Mouse (Mus musculus) common myeloid progenitor, adult 5-6 weeks (primary cell): ENCODE data around the gene Rprd1b. TPM values are rescaled to one million over a fixed set of nuclear protein-coding genes. Genes with fewer than 3 reads are reported as not detected.
A peak's percentile ranks its signal among the peaks of the same experiment; 100 is the strongest.

Experiments used
- ATAC-seq: replicated peaks from 2 replicates; pipeline ENCODE4 v1.8.0; 2016; ENCODE audit warnings: low read depth, mild to moderate bottlenecking, moderate TSS enrichment, inconsistent platforms; ENCODE audit not compliant: poor library complexity, severe bottlenecking
- total RNA-seq: library from RNA; stranded (forward); fragments of 200-1000, 187-1606 nt; gene quantifications from 2 replicates; pipeline ENCODE4 v1.2.3, GENCODE M21; 2017

Rprd1b gene
- total RNA-seq, 1 experiment from 2014 or later = 35.6 TPM

DNA sequence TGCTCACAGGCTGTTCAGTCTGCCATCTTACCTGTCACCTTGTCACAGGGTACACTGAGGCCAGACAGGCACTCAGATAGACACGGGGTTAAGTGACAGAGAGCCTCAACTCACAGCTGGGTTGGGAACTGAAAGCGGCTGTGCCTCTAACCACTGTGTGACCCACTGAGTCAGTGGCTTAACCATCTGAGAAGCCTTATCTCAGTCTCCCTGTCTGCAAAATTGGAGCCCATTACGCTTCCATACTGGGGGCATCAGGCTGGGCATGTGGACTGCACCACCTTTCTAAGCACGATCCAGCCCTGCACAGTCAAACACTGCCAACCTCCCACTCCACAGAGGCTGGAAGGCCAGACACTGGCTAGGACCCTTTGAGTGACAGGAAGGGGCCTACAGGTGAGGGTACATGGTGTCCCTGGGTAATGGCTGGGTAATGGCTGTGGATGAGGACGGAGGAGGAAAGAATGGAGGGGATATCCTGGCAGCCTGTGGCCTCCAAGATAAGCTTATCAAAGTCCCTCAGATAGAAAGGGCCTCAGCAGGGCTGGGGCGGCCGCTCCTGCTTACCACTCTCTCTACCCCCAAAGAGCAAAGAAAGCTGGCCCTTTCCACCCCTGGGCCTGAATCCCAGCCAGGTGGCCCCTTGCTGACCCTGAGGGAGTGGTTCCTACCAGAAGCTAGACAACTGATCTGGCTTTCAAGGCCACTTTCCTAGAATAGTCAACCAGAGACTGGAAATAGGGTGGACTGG is 113.6 kb downstream of the Rprd1b start:
- ATAC-seq = peak; percentile 74

DNA sequence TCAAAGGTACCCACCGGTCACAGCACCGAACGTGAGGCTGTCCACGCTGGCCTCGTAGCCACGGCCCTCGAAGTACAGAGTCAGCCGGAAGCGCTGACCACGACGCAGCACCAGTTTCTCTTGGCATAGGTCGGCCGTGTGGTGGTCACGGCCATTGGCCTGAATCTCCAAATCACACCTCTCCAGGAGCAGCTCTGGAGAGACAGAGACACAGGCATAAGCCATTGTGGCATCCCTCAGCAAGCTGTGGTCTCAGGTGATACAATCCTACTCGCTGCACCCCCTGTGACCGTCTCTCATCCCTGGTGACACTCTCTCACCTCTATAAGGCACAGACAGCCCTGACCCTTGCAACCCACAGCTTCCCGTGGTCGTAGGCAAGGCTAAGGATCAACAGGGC is 114.7 kb downstream of the Rprd1b start:
- ATAC-seq = no peak

DNA sequence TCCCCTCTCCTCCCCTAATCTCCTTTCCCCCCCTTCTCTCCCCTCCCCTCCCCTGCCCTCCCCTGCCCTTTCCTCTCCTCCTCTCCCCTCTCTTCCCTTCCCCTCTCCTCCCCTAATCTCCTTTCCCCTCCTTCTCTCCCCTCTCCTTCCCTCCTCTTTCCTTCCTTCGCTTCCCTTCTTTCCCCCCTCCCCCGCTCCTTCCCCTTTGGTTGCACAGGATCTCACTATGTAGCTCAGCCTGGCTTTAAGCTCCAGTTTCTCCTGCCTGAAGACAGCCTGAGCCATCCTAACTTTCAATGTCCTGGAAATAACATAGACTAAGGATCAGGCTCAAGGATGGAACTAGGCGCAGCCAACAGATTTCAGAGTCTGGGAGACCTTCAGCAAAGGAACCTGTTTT is 115.5 kb downstream of the Rprd1b start:
- no peak for ATAC-seq

DNA sequence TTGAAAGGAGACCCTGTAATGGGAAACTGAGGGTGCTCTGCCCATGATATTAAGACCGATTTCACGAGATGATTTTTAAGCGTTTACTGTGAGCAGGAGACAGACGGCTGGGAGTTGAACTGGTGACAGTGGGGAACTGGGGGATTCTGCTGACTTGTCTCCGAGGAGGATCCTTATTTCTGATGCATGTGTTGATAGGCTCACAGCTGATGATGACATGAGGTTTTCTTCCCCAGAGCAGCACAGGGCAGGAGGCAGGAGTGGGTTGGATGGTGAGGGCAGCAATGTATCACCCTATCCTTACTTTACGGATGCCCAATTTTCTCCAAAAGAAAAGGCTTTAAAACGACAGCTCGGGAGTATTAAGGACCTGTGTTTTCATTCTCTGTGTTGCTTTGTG is 116.0 kb downstream of the Rprd1b start:
- ATAC-seq = no peak

DNA sequence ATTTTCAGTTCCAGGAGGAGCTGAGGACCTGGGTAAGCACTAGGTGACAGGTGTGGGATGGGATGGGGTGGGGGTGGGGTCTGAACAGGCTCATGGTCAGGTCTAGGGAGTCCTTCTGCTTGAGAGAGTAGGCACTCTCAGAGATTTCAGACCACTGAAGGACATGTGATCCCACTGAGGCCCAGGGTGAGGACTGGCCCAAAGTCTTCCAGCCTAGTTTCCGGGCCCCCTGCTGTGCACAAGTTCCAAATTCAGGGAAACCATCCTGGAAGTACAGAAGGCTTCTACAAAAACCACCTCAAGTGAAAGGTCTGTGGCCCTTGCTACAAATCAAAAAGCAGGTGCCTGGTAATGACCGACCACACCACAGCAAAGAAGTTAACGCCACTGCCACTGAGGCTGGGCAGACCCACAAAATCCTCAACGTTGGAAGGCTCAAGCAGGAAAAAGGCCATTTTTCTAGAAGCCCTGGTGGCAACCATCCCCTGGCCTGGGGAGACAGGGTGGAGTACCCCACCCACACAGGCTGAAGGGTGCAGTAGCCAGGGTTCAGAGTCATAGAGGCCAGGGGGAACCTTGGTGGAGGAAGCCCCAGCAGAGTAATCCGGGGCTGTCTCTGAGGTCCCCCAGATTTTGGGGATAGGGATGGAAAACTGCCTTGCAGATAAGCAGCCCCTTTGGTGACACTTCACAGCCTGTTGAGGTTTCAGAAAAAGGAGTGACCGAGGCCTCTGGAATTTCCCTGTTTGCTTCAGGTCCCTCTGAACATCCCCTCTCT is 116.6 kb downstream of the Rprd1b start:
- ATAC-seq = no peak

DNA sequence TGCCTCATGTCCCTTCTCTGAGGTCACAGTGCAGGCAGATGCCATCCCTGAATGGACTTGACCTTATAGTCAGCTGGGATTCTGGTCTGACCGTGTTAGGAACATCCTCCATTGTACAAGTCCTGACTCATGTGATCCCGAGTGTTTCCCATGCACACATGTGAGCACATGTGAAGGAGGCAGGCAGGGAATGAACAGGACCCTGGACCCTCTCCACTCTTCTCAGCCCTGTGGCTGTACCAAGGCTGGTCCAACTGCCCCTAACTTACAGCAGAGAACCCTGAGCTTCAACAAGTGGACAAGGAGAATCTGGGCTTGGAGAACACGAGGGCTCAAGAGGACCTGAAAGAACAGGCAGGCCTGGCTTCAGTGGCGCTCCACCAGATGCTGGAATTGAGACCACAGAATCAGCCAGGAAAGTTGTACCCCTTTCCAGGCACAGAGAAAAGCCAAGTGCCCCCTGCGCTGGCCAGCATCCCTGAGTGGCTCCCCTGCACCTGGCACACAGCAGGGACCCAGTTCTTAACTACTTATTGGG is 117.3 kb downstream of the Rprd1b start:
- no peak for ATAC-seq

DNA sequence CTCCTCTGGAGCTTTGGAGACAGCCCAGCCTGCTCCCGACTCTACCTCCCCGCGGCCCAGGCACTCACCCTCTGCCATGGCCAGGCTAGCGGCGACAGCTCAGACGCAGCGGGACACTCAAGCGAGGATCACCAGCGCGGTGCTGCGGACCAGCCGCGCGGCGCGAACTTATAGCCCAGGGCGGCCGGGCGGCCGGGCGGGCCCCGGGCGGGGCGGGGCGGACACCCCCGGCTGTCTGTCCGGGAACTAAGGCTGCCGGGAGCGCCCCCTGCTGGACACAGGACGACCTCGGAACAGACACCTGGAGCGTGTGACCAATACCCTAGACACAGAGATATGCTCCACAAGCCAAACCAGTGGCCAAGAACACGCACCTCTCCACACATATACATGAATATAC is 117.9 kb downstream of the Rprd1b start, which contains the start of gene Tgm2:
Gene Tgm2, minus strand, starts transcription at position 214 of the 400 bp plus-strand sequence.
- peak; percentile 50 for ATAC-seq

DNA sequence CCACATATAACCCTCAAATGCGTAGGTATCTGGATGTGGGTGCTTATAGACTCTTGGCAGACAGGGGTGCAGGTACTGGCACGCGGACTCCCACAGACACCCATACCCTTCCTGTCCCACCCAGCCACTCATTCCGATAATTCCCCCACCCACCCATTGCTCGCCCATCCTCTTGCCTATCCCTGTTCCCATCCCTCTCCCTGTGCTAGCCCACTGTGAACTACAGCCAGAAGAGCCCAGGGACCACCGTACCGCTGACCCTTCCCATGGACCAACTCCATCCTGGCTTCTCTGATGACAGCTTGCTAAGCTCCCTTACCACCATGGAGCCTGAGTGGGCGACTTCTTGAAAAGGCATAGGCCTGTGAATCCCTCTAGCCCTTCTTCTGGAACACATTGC is 118.7 kb downstream of the Rprd1b start:
- ATAC-seq = no peak

DNA sequence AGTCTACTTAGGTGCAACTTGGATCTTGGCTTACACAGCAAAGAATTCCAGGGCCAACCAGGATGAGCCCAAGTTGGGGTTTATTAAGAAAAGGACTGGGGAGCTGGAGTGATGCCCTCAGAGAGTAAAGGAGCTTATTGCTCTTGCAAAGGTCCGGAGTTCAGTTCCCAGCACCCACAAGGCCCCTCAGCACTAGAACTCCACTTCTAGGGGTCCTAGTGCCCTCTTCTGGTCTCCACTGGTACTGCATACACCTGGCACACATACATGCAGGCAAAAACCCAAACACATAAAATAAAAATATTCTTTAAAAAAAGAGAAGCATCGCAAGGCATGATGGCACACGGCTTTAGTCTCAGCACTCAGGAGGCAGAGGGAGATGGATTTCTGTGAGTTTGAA is 122.8 kb downstream of the Rprd1b start:
- no peak for ATAC-seq

DNA sequence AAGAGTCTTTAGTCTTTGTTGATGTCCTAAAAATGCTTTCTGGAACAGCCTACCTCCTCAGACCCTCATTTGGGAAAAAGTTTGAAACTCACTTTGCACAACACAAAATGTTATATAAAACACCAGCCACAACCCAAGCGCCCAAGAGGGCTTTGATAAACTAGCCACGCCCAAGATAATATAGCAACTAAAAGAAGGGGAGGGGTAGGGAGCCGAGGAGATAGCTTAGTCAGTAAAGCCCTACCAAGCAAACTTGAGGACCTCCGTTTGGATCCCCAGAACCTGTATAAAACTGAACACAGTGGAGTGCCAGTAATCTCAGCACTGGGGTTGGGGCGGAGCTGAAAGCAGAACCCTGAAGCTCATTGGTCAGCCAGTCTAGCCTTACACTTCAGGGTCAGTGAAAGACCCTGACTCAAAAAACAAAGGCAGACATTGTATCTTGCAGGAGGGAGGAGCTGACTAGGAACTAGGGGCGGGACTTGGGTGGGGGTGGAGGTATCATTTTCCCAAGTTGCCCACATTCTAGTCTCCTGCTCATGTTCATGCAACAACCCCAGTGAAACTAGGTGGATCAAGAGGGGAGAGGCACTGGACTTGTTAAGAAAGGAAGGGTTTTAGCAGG is 124.5 kb downstream of the Rprd1b start:
- peak; percentile 17; the same call in 1 of the 2 replicates for ATAC-seq

DNA sequence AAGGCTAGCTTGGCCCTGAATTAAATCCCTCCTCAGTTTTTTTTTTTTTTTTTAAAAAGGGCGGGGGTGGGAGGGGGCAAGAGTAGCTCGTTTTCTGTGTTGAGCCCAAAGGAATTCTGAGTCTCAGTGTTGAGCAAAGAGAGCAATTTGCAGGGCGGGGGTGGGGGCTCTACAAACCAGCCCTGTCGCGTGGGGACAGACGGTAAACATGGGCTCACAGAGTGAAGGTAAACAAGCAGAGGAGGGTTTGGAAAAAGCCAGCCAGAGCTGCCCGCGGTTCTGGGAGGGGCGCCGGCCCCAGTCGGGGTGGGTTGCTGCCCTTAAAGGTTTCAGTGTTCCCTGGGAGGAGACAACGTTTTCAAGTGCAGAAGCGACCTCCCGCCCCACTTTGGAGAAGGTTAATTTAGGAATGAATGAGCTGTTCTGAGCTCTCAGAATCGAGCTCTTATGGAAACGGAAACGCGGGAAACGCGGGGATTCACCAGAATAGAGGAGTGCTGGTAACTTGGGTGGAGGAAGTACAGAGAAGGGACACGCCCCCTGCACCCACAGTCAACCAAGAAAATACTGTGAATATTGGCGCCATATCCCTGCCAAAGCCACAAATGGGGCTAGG is 125.5 kb downstream of the Rprd1b start:
- ATAC-seq = peak; percentile 78

DNA sequence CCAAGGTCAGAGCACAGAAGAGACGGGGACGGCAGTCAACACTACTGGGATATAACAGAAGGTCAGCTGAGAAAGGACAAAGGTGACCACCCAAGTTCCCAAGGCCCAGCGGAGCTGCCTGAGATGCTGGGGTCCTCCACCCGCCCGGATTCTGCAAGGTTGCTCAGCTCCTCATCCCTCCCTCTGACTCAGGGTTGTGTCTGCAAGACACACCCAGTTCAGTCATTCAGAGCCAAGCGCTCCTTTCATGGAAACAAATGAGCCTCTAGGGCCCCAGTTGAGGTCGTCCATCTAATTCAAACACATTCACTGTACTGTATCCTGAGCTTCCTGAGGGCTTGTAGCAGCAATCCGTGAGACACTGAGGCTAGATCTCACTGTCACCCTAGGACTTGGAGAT is 126.3 kb downstream of the Rprd1b start:
- no peak for ATAC-seq

DNA sequence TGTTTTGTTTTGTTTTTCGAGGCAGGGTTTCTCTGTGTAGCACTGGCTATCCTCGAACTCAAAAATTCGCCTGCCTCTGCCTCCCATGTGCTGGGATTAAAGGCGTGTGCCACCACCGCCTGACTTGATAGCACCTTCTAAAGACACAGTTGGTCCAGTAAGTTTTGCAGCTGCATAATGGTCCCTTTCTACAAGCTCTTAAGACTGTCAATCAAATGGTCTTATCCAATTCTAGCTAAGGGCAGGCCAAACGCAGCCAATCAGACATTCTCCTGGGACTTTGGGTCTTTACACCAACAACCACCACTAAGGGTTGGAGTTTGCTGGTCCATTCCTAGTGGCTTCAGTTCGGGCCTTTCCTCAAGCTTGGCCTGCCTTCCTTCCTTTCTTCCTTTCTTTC is 126.8 kb downstream of the Rprd1b start:
- no peak for ATAC-seq

DNA sequence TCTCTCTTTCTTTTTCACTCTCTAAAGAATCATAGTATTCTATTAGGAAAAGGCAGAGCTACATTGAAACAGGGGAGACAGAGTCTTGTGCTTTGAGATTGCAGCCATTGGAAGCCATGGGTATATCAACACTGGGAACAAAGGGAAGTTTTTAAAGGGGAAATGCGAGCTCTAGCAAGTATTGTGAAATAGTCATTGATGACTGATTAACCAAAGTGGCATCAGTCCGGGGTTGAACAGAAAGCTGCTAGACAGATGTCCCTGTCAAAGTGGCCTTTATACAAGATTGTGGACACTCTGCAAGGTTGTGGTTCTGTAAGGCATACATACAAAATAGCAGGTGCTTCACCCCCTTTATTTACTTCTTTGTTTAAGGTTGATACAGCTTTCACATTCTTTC is 127.3 kb downstream of the Rprd1b start:
- ATAC-seq = no peak

DNA sequence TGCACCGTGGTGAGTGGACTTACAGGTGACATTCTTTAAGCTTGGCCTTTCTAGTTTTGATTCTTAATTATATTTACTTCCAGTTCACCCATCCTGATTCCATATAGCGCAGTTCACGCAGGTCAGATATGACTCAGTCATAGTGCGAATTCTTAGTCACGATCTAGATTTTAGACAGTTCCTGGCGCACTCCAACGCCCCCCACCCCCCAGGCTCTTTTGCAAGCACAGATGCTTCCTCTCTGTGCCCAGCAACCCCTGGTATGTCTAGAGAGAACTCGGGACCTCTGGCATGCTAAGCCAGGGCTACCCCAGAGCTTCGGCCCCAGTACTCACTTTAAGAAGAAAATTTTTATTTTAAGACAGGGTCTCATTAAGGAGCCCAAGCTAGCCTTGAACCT is 128.2 kb downstream of the Rprd1b start:
- ATAC-seq = peak; percentile 26; the same call in 1 of the 2 replicates

DNA sequence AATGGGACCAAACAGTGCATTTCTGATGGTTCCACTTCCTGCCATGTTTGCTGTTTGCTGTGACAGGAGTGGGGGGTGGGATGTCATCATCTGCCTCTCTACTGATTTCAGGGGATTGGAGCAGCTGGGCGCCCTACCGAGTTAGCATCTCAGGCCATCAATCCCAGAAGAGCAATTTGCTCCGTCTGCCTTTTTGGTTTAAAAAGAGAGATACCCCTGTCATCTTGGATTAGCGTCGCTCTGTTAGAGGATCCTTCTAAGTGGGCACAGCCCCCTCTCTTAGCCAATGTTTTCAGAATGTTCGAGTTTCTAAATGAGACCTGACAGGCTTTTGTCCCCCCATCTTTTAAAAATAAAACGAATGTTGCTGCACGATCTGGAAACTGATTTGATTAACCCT is 129.4 kb downstream of the Rprd1b start:
- no peak for ATAC-seq

DNA sequence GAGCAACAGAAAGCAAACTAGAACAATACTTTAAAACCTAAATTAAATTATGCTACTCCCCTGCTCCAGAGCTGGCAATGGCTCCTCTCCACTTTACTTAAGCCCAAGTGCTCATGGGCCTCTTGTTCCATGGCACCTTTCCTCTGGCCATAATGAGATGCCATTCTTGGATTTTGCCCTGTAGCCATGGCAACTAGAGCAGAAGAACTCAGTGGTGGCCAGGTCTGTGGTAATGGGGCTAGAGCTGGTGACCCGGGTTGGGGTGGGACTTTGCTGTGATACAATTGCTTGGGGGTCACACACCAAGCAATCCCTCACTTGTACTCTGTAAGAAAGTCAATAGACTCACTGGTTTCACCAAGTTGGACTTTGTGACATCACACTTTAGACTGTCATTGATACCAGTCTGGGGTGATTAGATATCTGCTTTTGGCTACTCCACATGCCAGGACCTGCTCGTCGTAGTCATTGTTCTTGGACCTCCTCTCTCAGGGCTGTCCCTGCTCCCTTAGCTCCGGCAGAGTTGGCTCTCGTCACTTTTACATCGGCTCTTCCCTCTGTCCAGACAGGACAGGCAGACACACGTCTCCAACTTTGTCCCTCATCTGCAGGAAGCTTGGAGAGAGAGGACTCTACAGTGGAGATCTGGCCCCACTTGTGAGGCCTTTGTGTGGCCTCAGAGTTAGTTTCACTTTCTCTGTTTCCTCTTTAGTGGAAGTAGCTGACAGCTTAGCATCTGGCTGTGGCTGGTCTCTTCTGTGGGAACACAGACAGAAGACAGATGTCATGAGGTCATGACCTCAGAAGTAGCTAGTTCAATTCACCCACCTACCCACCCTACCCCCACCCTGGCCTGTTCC is 131.3 kb downstream of the Rprd1b start:
- ATAC-seq = peak; percentile 64

DNA sequence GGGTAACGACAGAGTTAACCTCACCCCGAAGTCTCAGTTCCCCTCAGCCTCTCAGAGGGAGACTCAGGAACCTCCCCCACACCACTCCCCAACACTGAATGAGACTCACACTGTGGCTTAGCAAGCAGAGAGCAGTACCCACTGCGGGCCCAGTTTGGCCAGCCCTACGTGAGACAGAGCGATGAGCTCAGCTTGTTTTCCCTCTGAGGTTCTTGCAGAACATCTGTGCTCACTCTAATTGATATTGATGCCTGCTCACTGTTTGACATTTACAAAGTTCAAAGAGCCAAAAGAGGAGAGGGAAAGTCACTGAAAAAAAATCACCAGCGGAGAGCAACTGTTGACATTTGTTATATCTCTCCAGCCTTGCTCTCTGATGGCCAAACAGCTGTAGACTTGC is 133.5 kb downstream of the Rprd1b start:
- 0 out of 2 replicates have a peak, but pooled peaks have one; percentile 12 for ATAC-seq

DNA sequence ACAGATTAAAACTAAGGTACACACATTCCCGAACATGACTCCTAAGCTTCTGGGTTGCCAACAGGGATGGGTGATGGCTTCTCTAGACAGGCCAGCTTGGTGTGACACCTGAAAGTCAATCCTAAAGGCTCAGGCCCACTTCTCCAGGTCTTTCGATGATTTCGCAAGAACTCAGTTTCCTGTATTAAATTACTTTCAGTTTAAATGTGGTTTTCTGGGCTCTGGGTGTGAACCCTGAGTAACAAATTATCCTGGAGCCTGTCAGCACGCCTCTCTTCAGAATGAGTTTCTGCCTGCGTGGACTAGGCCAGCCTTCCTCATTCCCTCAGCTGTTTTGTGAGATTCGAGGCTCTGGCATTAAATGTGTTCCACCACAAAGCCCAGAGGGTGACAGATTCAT is 134.7 kb downstream of the Rprd1b start:
- peak; percentile 20 for ATAC-seq
